In genomic region chr1:154995778-154996390, GRCm38 (mm10) we compare ENCODE assay signal across 14 mouse cellular contexts.
A peak's percentile ranks its signal among the peaks of the same experiment; 100 is the strongest.
DNase-seq lines count a peak whose midpoint lies in the region; ATAC-seq and TF ChIP-seq lines count a peak whose summit lies in the region.
"Had no signal": no experiment of that assay in that cellular context is flagged by ENCODE, and none has a peak within 500 bp of the region (broad histone marks: within the 10 kb centered on the region; RNA-seq: fewer than 3 reads in every experiment).

No protein-coding gene starts in this region.

- no peak for TF ChIP-seq POLR2A in limb, embryonic 14.5 days (IDR thresholded peaks at IDR 0.05; ENCODE audit: borderline replicate concordance, extremely low read depth, insufficient read depth, insufficient read length)

- no peak overlapping the region for H3K4me3 ChIP-seq in hindbrain, embryonic 13.5 days
- H3K4me3 ChIP-seq in hindbrain, postnatal 0 days (ENCODE audit: low read length): no peak overlapping the region
- no peak overlapping the region for H3K4me3 ChIP-seq in limb, embryonic 14.5 days (replicated peaks; ENCODE audit: low read length)
- H3K4me3 ChIP-seq: heart, embryonic 12.5 days; kidney, embryonic 15.5 days had no signal

- H3K4me1 ChIP-seq in hindbrain, embryonic 13.5 days (replicated peaks): peaks cover 27% of the 10 kb centered on the region
- H3K4me1 ChIP-seq in hindbrain, postnatal 0 days (ENCODE audit: insufficient read depth, low read length): 0 out of 2 replicates have a peak, but pooled peaks cover 3% of the 10 kb centered on the region
- H3K4me1 ChIP-seq in limb, embryonic 14.5 days (ENCODE audit: control insufficient read depth, insufficient read depth, low read length): no peaks in the 10 kb centered on the region
- H3K4me1 ChIP-seq: kidney, embryonic 15.5 days had no signal

- H3K9me3 ChIP-seq in hindbrain, embryonic 13.5 days: no peaks in the 10 kb centered on the region
- no peaks in the 10 kb centered on the region for H3K9me3 ChIP-seq in hindbrain, postnatal 0 days (ENCODE audit: low read length)
- H3K9me3 ChIP-seq in limb, embryonic 14.5 days (ENCODE audit: control insufficient read depth, low read length): no peaks in the 10 kb centered on the region
- H3K9me3 ChIP-seq: heart, embryonic 12.5 days; kidney, embryonic 15.5 days had no signal

- H3K9ac ChIP-seq in hindbrain, embryonic 13.5 days: no peak overlapping the region
- no peak overlapping the region for H3K9ac ChIP-seq in hindbrain, postnatal 0 days (replicated peaks; ENCODE audit: low read length)
- no peak overlapping the region for H3K9ac ChIP-seq in limb, embryonic 14.5 days (ENCODE audit: low read depth, low read length, severe bottlenecking)
- H3K9ac ChIP-seq: heart, embryonic 12.5 days; kidney, embryonic 15.5 days had no signal

- no peaks in the 10 kb centered on the region for H3K36me3 ChIP-seq in hindbrain, embryonic 13.5 days
- no peaks in the 10 kb centered on the region for H3K36me3 ChIP-seq in hindbrain, postnatal 0 days (ENCODE audit: insufficient read depth, low read length)
- no peaks in the 10 kb centered on the region for H3K36me3 ChIP-seq in limb, embryonic 14.5 days (ENCODE audit: control insufficient read depth, insufficient read depth, low read length)
- H3K36me3 ChIP-seq: heart, embryonic 12.5 days; kidney, embryonic 15.5 days had no signal

- DNase-seq in embryo, embryonic 10 days (ENCODE audit: low spot score): peak; percentile 17
- DNase-seq in embryo, embryonic 9.5 days (ENCODE audit: extremely low spot score): no peak
- DNase-seq in hindbrain, postnatal 0 days (ENCODE audit: low spot score): no peak
- no peak for DNase-seq in limb, embryonic 14.5 days (ENCODE audit: low spot score)
- DNase-seq in adrenal gland, adult 8-10 months: no peak
- DNase-seq in lung, postnatal 14 days: no peak
- DNase-seq in testis, postnatal 10 days (ENCODE audit: low spot score): no peak
- DNase-seq: adrenal gland, postnatal 25 days; cerebellum, adult 11-12 months; embryo, embryonic 11 days; lung, adult 18-20 months had no signal

- H3K4me2 ChIP-seq in hindbrain, embryonic 13.5 days: no peak overlapping the region
- no peak overlapping the region for H3K4me2 ChIP-seq in hindbrain, postnatal 0 days (ENCODE audit: low read depth, low read length)
- H3K4me2 ChIP-seq in limb, embryonic 14.5 days (replicated peaks; ENCODE audit: low read depth, low read length, severe bottlenecking): no peak overlapping the region
- H3K4me2 ChIP-seq: heart, embryonic 12.5 days; kidney, embryonic 15.5 days had no signal

- H3K27ac ChIP-seq in hindbrain, embryonic 13.5 days: peak overlapping the region; percentile 35; the same call in 1 of the 2 replicates
- no peak overlapping the region for H3K27ac ChIP-seq in hindbrain, postnatal 0 days
- no peak overlapping the region for H3K27ac ChIP-seq in limb, embryonic 14.5 days (replicated peaks; ENCODE audit: low read depth, low read length)
- H3K27ac ChIP-seq: kidney, embryonic 15.5 days had no signal

- TF ChIP-seq CTCF in hindbrain, postnatal 0 days (IDR thresholded peaks at IDR 0.05; ENCODE audit: low read depth): no peak

- no peak for ATAC-seq in hindbrain, embryonic 13.5 days (ENCODE audit: low FRiP score)
- no peak for ATAC-seq in hindbrain, postnatal 0 days
- peak; percentile 15; the same call in 1 of the 2 replicates for ATAC-seq in limb, embryonic 14.5 days (ENCODE audit: low FRiP score, low read depth)

- 68% methylated on average over 9 of the region's 9 CpGs for WGBS in hindbrain, embryonic 13.5 days
- 64% methylated on average over 9 of the region's 9 CpGs for WGBS in hindbrain, postnatal 0 days
- WGBS in limb, embryonic 14.5 days: 67% methylated on average over 9 of the region's 9 CpGs

- peaks cover 8% of the 10 kb centered on the region for H3K27me3 ChIP-seq in hindbrain, embryonic 13.5 days
- H3K27me3 ChIP-seq in hindbrain, postnatal 0 days (ENCODE audit: insufficient read depth, low read length): no peaks in the 10 kb centered on the region
- no peaks in the 10 kb centered on the region for H3K27me3 ChIP-seq in limb, embryonic 14.5 days (ENCODE audit: control insufficient read depth, insufficient read depth, low read length)
- H3K27me3 ChIP-seq: heart, embryonic 12.5 days; kidney, embryonic 15.5 days had no signal
